Comparison of ENCODE assay signal across 12 mouse cellular contexts in the genomic region with DNA sequence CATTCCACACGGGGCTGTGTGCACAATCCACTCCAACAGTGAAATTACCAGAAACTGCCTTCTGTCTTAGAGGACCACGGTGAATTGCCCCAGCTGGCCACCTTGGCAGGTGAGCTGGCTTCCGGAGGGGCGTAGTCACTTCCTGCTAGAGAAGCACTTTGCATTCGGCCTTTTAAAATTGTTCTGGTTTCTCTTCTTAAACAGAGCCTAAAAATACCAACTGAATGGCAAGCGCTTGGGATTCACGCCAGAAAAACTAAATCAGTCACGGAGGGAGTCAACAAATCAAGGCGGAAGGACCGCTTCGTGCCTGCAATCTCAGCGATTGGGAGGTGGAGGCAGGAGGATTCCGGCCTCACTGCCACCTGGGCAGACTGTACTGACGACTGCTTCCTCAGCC.
A peak's percentile ranks its signal among the peaks of the same experiment; 100 is the strongest.
DNase-seq lines count a peak whose midpoint lies in the region; ATAC-seq and TF ChIP-seq lines count a peak whose summit lies in the region.
"Had no signal": no experiment of that assay in that cellular context is flagged by ENCODE, and none has a peak within 500 bp of the region (broad histone marks: within the 10 kb centered on the region; RNA-seq: fewer than 3 reads in every experiment).

No protein-coding gene starts in this region.

- ATAC-seq in forebrain, embryonic 14.5 days: no peak
- no peak for ATAC-seq in lung, postnatal 0 days

- DNase-seq in layer of hippocampus, postnatal 10 days (ENCODE audit: low spot score in 2 of 2): peak; percentile 21 to 40
- DNase-seq in layer of hippocampus, adult 9-10 months (ENCODE audit: low spot score): no peak
- DNase-seq in forebrain, embryonic 14.5 days (ENCODE audit: low spot score): no peak
- peak; percentile 38 for DNase-seq in induced T-regulatory cell, adult 2 months (ENCODE audit: low read depth)
- peak; percentile 75 to 76 for DNase-seq in right cerebral cortex, adult 2 months (ENCODE audit: low spot score in 2 of 2)
- DNase-seq in lung, postnatal 0 days (ENCODE audit: low spot score): no peak
- no peak for DNase-seq in gastrocnemius, postnatal 10 days
- DNase-seq in embryo, embryonic 11 days: no peak
- DNase-seq: kidney, postnatal 36 days had no signal

- no peak for TF ChIP-seq EP300 in lung, postnatal 0 days (IDR thresholded peaks at IDR 0.05)

- peaks cover 22% of the 10 kb centered on the region for H3K4me1 ChIP-seq in forebrain, embryonic 14.5 days (ENCODE audit: control insufficient read depth, insufficient read depth, low read length)
- no peaks in the 10 kb centered on the region for H3K4me1 ChIP-seq in lung, postnatal 0 days (ENCODE audit: insufficient read depth, low read depth, low read length)

- H3K4me3 ChIP-seq in forebrain, embryonic 14.5 days (ENCODE audit: low read depth, low read length): no peak overlapping the region
- no peak overlapping the region for H3K4me3 ChIP-seq in lung, postnatal 0 days (ENCODE audit: low read depth, low read length)
- H3K4me3 ChIP-seq: embryonic facial prominence, embryonic 13.5 days; heart, adult 2 months had no signal

- H3K36me3 ChIP-seq in forebrain, embryonic 14.5 days (ENCODE audit: control insufficient read depth, insufficient read depth, low read length): no peaks in the 10 kb centered on the region
- H3K36me3 ChIP-seq in lung, postnatal 0 days (ENCODE audit: insufficient read depth, low read length): no peaks in the 10 kb centered on the region
- H3K36me3 ChIP-seq: embryonic facial prominence, embryonic 13.5 days; G1E had no signal

- WGBS in forebrain, embryonic 14.5 days: 81% methylated on average over 14 of the region's 14 CpGs
- WGBS in lung, postnatal 0 days: 64% methylated on average over 14 of the region's 14 CpGs

- H3K9me3 ChIP-seq in forebrain, embryonic 14.5 days (replicated peaks; ENCODE audit: control insufficient read depth, low read length): no peaks in the 10 kb centered on the region
- no peaks in the 10 kb centered on the region for H3K9me3 ChIP-seq in lung, postnatal 0 days (ENCODE audit: low read length)
- H3K9me3 ChIP-seq: embryonic facial prominence, embryonic 13.5 days; G1E had no signal

- no peaks in the 10 kb centered on the region for H3K27me3 ChIP-seq in forebrain, embryonic 14.5 days (replicated peaks; ENCODE audit: control insufficient read depth, insufficient read depth, low read length)
- H3K27me3 ChIP-seq in lung, postnatal 0 days (replicated peaks; ENCODE audit: insufficient read depth, low read length): no peaks in the 10 kb centered on the region
- H3K27me3 ChIP-seq: embryonic facial prominence, embryonic 13.5 days had no signal

- no peak for TF ChIP-seq CTCF in lung, postnatal 0 days (IDR thresholded peaks at IDR 0.05)

- H3K27ac ChIP-seq in forebrain, embryonic 14.5 days (ENCODE audit: low read depth, low read length): peak overlapping the region; percentile 92
- no peak overlapping the region for H3K27ac ChIP-seq in lung, postnatal 0 days (ENCODE audit: low read length)
- H3K27ac ChIP-seq: embryonic facial prominence, embryonic 13.5 days; heart, adult 2 months had no signal

- no peak overlapping the region for H3K9ac ChIP-seq in forebrain, embryonic 14.5 days (ENCODE audit: low read length)
- H3K9ac ChIP-seq in lung, postnatal 0 days (replicated peaks; ENCODE audit: low read depth): no peak overlapping the region
- H3K9ac ChIP-seq: embryonic facial prominence, embryonic 13.5 days had no signal

- no peak overlapping the region for H3K4me2 ChIP-seq in forebrain, embryonic 14.5 days (ENCODE audit: low read length)
- no peak overlapping the region for H3K4me2 ChIP-seq in lung, postnatal 0 days (replicated peaks; ENCODE audit: low read depth, low read length)
- H3K4me2 ChIP-seq: embryonic facial prominence, embryonic 13.5 days had no signal

Comparison
In these comparisons a context has a peak if more than half of its experiments do, and no peak if none do; other contexts are left out.
1. DNase-seq: peak in layer of hippocampus, postnatal 10 days (2 of 2), induced T-regulatory cell, adult 2 months (single experiment) and right cerebral cortex, adult 2 months (2 of 2); none in layer of hippocampus, adult 9-10 months (single experiment), forebrain, embryonic 14.5 days (single experiment), lung, postnatal 0 days (single experiment), gastrocnemius, postnatal 10 days (single experiment) and embryo, embryonic 11 days (single experiment).